Mouse (Mus musculus) liver, postnatal 0 days (tissue): Measurements from ENCODE around the gene Sec14l3.

Source experiments
- CTCF ChIP-seq: sonication (generic); IDR thresholded peaks from 2 replicates; pipeline ENCODE4 v1.5.1; 2016; ENCODE audit warnings: antibody characterized with exemption, low read depth
- EP300 ChIP-seq: IDR thresholded peaks from 2 replicates; pipeline ENCODE4 v1.6.1; 2016; ENCODE audit warnings: antibody characterized with exemption, low read depth, mild to moderate bottlenecking

GRCm38 (mm10) chr11:4115407-4115806, 50.8 kb downstream of the Sec14l3 start:
- TF ChIP-seq CTCF (no peak), EP300 (no peak)
